Mouse (Mus musculus): Measurements from ENCODE around the gene Gm42791. TPM values are rescaled to one million over a fixed set of nuclear protein-coding genes. Genes with fewer than 3 reads are reported as not detected.

The Gm42791 gene
- polyA plus RNA-seq, 1 experiment from 2014 or later = 2.3 TPM

DNA sequence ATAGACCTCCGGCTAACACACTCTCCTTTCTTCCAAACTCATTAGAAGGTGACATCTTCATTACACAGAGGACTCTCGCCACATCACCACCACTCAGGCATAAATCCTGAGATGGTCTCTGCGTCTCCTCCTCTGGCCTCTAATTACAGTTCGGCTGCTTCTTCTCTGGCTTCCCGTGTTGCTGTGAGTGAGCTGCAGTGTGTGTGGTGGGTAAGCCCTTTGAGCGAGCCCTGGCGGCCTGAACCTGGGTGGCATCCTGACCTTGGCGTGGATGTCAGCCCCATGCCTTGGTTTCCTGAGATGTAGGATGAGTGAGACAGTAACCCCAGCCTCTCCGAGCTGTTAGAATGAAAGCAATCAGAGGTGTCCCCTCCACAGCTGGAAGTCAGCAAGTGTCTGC lies 46.4 kb downstream of the Gm42791 start:
- H3K36me3 ChIP-seq = no peaks in the 10 kb centered on the region
- no peaks in the 10 kb centered on the region for H3K27me3 ChIP-seq (replicated peaks)
- no peak overlapping the region for H3K4me3 ChIP-seq
- H3K4me2 ChIP-seq = no peak overlapping the region
- H3K4me1 ChIP-seq = peaks cover 14% of the 10 kb centered on the region
- no peak overlapping the region for H3K27ac ChIP-seq (replicated peaks)
- 0 out of 2 replicates have a peak, but pooled peaks cover 4% of the 10 kb centered on the region for H3K9me3 ChIP-seq
- 65% methylated on average over 9 of the region's 9 CpGs for WGBS
- no peak overlapping the region for H3K9ac ChIP-seq
- no peak for ATAC-seq (ENCODE audit: extremely low read depth, insufficient number of reproducible peaks, low FRiP score, low TSS enrichment)

DNA sequence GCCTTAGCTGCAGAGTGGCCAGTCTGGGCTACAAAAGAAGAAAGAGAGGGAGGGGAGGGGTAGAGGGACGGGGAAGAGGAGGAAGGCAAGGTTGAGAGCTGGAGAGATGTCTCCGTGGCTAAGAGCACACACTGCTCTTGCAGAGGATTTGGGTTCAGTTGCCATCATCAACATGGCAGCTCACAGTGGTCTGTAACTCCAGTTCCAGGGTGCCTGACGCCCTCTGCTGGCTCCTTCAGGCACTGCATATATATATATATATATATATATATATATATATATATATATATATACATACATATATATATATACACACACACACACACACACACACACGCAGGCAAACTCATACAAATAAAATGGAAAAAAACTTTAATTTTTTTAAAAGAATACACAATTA lies 47.5 kb downstream of the Gm42791 start:
- 75% methylated on average over 3 of the region's 4 CpGs for WGBS

DNA sequence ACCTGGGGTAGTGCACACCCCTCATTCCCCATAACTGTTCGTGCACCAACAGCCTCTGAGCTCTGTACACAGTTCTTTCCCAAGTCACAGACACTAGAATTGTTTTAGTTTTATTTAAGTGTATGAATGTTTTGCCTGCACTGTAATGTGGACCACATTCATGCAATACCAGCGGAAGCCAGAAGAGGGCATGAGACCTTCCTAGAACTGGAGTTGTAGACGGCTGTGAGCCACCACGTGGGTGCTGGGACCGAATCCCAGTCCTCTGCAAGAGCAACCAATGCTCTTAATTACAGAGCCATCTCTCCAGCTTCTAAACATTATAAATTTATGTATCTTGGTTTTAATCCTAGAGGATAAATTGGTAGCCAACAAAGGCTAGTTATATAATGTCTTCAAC lies 48.2 kb downstream of the Gm42791 start:
- no peak overlapping the region for H3K27ac ChIP-seq (replicated peaks)
- 0 out of 2 replicates have a peak, but pooled peaks cover 7% of the 10 kb centered on the region for H3K9me3 ChIP-seq
- H3K4me3 ChIP-seq = no peak overlapping the region
- no peak overlapping the region for H3K9ac ChIP-seq
- no peak for ATAC-seq (ENCODE audit: extremely low read depth, insufficient number of reproducible peaks, low FRiP score, low TSS enrichment)
- no peaks in the 10 kb centered on the region for H3K36me3 ChIP-seq
- H3K4me1 ChIP-seq = peaks cover 12% of the 10 kb centered on the region
- WGBS = 72% methylated on average over 5 of the region's 5 CpGs
- H3K4me2 ChIP-seq = no peak overlapping the region
- H3K27me3 ChIP-seq (replicated peaks) = no peaks in the 10 kb centered on the region

More for the DNA sequence above, 47.5 kb downstream of the Gm42791 start:
- Histone ChIP-seq H3K27me3 (replicated peaks) (no peaks in the 10 kb centered on the region), H3K4me2 (no peak overlapping the region), H3K9ac (no peak overlapping the region), H3K27ac (replicated peaks) (no peak overlapping the region), H3K4me3 (no peak overlapping the region), H3K9me3 (0 out of 2 replicates have a peak, but pooled peaks cover 4% of the 10 kb centered on the region), H3K4me1 (peaks cover 14% of the 10 kb centered on the region), H3K36me3 (no peaks in the 10 kb centered on the region)
- ATAC-seq (ENCODE audit: extremely low read depth, insufficient number of reproducible peaks, low FRiP score, low TSS enrichment) = no peak

DNA sequence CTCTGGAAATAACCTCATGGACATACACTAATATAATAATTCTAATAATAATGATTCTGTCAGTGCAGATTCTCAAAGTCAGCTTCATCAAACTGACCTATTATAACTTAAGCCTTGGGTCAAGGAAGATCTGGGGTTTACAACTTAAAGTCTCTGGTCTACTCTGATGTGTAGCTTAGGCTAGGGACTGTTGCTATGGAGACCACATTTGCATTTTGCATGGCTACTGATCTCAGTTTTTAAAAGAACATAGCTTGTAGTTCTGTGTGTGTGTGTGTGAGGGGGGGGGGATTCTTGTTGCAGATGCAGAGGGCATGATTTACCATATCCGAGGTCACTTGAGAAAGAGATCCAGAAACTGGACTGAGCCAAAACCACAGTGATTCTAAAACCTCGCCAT lies 49.2 kb downstream of the Gm42791 start:
- 75% methylated on average over 2 of the region's 2 CpGs for WGBS
- Histone ChIP-seq H3K36me3 (no peaks in the 10 kb centered on the region), H3K4me2 (no peak overlapping the region), H3K27ac (replicated peaks) (no peak overlapping the region), H3K27me3 (replicated peaks) (no peaks in the 10 kb centered on the region), H3K9ac (no peak overlapping the region), H3K4me1 (peaks cover 9% of the 10 kb centered on the region), H3K9me3 (0 out of 2 replicates have a peak, but pooled peaks cover 7% of the 10 kb centered on the region), H3K4me3 (no peak overlapping the region)
- ATAC-seq (ENCODE audit: extremely low read depth, insufficient number of reproducible peaks, low FRiP score, low TSS enrichment) = no peak

DNA sequence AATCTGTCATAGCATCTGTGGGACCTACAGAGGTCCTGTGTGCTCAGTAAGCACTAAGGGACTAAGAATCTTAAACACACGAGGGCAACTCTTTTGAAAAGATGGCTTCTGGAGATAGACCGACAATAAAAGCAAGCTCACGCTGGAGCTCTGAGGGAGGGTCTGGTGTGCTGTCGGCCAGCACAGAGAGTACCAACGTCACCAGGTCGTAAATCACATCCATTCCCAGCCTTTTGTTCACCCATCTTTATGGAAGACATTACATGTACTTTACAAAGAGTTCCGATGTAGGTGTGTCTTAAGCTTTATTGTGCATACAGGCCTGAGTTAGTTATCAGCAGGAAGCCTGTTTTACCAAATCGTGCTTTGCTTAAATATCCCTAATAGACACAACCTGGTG lies 50.9 kb downstream of the Gm42791 start:
- Histone ChIP-seq H3K36me3 (no peaks in the 10 kb centered on the region), H3K4me2 (no peak overlapping the region), H3K9me3 (0 out of 2 replicates have a peak, but pooled peaks cover 7% of the 10 kb centered on the region), H3K27ac (replicated peaks) (no peak overlapping the region), H3K27me3 (replicated peaks) (no peaks in the 10 kb centered on the region), H3K4me3 (no peak overlapping the region), H3K9ac (no peak overlapping the region), H3K4me1 (no peaks in the 10 kb centered on the region)
- WGBS = 61% methylated on average over 8 of the region's 8 CpGs
- ATAC-seq (ENCODE audit: extremely low read depth, insufficient number of reproducible peaks, low FRiP score, low TSS enrichment) = no peak

DNA sequence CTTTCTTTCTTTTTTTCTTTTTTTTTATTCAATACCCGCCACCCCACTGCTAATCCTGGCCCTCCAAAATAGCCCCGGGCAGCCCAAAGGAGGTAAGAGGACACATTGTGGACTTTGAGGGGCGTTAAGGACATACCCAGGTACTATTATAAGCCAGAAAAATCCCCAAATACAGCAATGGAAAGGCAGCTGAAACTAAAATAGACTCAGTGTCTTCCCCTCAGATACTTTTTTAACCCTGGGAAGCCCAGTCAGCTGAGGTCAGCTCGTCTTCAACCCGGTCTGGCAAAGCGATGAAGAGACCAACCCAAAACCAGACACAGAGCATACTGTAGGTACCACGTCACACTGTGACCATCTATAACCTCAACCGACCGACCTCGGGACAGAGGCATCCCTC lies 51.5 kb downstream of the Gm42791 start:
- H3K4me1 ChIP-seq = no peaks in the 10 kb centered on the region
- no peaks in the 10 kb centered on the region for H3K27me3 ChIP-seq (replicated peaks)
- ATAC-seq (ENCODE audit: extremely low read depth, insufficient number of reproducible peaks, low FRiP score, low TSS enrichment) = no peak
- no peak overlapping the region for H3K4me2 ChIP-seq
- 80% methylated on average over 10 of the region's 10 CpGs for WGBS
- H3K4me3 ChIP-seq = no peak overlapping the region
- no peak overlapping the region for H3K9ac ChIP-seq
- 0 out of 2 replicates have a peak, but pooled peaks cover 7% of the 10 kb centered on the region for H3K9me3 ChIP-seq
- H3K27ac ChIP-seq (replicated peaks) = no peak overlapping the region
- no peaks in the 10 kb centered on the region for H3K36me3 ChIP-seq

DNA sequence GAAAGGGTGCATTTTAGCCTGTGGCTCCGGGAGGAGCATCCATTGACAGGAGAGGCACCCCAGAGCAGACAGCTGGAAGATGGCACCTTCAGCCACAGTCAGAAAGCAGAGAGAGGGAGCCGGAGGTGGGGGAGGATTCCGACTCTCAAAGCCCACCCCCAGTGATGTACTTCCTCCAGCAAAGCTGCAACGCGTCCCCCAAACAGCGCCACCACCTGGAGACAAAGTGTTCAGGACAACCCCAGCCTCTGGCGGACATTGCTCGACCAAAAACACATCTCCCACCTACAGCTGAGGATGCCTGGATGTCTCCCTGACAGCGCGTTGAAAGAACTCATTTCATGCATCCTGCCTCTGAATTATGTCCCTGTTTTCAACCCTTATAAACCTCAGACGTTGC lies 52.0 kb downstream of the Gm42791 start:
- no peak for ATAC-seq (ENCODE audit: extremely low read depth, insufficient number of reproducible peaks, low FRiP score, low TSS enrichment)
- no peak overlapping the region for H3K27ac ChIP-seq (replicated peaks)
- H3K4me3 ChIP-seq = no peak overlapping the region
- no peak overlapping the region for H3K4me2 ChIP-seq
- no peaks in the 10 kb centered on the region for H3K36me3 ChIP-seq
- H3K9ac ChIP-seq = no peak overlapping the region
- no peaks in the 10 kb centered on the region for H3K4me1 ChIP-seq
- WGBS = 73% methylated on average over 11 of the region's 11 CpGs
- 0 out of 2 replicates have a peak, but pooled peaks cover 7% of the 10 kb centered on the region for H3K9me3 ChIP-seq
- no peaks in the 10 kb centered on the region for H3K27me3 ChIP-seq (replicated peaks)

DNA sequence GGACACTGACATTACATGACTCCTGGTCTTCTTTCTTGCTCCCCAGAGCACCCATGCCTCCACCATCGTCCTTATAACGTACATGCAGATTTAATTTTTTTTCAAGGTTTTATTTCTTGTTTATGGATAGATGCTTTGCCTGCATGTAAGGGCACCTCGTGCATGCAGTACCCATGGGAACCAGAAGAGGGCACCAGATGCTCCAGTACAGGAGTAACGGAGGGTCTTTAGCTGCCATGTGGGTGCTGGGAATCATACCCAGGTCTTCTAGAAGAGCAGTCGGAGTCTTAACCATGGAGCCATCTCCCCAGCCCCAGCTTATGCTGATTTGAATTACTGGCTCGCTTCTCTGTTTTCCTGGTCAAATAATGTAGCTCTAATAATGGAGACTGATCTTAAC lies 52.6 kb downstream of the Gm42791 start:
- no peak overlapping the region for H3K4me3 ChIP-seq
- H3K9ac ChIP-seq = no peak overlapping the region
- no peak overlapping the region for H3K4me2 ChIP-seq
- H3K36me3 ChIP-seq = no peaks in the 10 kb centered on the region
- 89% methylated on average over 6 of the region's 6 CpGs for WGBS
- no peaks in the 10 kb centered on the region for H3K27me3 ChIP-seq (replicated peaks)
- no peak overlapping the region for H3K27ac ChIP-seq (replicated peaks)
- H3K4me1 ChIP-seq = no peaks in the 10 kb centered on the region
- 0 out of 2 replicates have a peak, but pooled peaks cover 7% of the 10 kb centered on the region for H3K9me3 ChIP-seq
- no peak for ATAC-seq (ENCODE audit: extremely low read depth, insufficient number of reproducible peaks, low FRiP score, low TSS enrichment)

DNA sequence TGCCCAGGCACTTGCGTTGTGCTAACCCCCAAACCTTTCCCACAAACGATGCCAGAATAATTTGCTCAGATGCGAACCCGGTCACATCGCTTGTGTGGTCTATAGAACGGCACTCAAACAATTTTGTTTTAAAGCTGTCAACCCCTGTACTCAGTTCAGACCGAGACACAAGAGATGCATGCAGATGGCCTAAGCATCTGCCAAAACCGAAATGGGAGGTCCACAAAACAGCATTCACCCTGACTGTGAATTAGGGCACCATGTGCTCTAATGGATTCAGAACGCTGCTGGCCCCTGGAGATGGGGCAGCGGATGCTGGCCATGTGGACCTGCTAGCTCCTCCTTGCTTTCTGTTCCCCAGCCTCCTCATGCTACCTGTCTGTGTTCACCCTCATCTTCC lies 53.1 kb downstream of the Gm42791 start:
- Histone ChIP-seq H3K36me3 (no peaks in the 10 kb centered on the region), H3K9ac (no peak overlapping the region), H3K27ac (replicated peaks) (no peak overlapping the region), H3K4me2 (no peak overlapping the region), H3K4me1 (no peaks in the 10 kb centered on the region), H3K27me3 (replicated peaks) (no peaks in the 10 kb centered on the region), H3K9me3 (0 out of 2 replicates have a peak, but pooled peaks cover 6% of the 10 kb centered on the region), H3K4me3 (no peak overlapping the region)
- no peak for ATAC-seq (ENCODE audit: extremely low read depth, insufficient number of reproducible peaks, low FRiP score, low TSS enrichment)
- WGBS = 85% methylated on average over 10 of the region's 10 CpGs

DNA sequence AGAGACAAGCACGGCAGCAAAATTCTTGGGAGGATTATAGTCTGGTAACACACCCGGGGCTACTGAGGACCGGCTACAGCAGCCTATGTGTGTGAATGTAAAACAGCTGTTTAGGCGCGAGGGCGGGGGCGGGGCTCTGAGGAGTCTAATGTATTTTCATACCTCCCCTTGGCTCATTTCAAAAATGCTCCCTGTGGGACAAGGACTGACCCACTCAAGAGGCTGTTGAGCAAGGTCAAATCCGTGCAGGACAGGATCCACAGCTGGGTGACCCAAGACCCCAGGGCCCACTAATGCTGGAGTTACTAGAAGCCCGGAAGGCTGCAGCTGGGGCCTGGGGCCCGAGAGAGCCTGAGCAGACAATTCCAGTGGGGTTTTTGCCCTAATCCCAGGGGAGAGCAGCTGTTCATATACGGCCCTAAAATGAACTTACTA lies 55.0 kb downstream of the Gm42791 start:
- H3K27ac ChIP-seq (replicated peaks) = no peak overlapping the region
- H3K4me2 ChIP-seq = no peak overlapping the region
- no peaks in the 10 kb centered on the region for H3K36me3 ChIP-seq
- peaks cover 5% of the 10 kb centered on the region for H3K4me1 ChIP-seq
- no peak overlapping the region for H3K4me3 ChIP-seq
- no peaks in the 10 kb centered on the region for H3K27me3 ChIP-seq (replicated peaks)
- no peak overlapping the region for H3K9ac ChIP-seq
- ATAC-seq (ENCODE audit: extremely low read depth, insufficient number of reproducible peaks, low FRiP score, low TSS enrichment) = no peak
- 0 out of 2 replicates have a peak, but pooled peaks cover 7% of the 10 kb centered on the region for H3K9me3 ChIP-seq
- WGBS = 72% methylated on average over 11 of the region's 11 CpGs

DNA sequence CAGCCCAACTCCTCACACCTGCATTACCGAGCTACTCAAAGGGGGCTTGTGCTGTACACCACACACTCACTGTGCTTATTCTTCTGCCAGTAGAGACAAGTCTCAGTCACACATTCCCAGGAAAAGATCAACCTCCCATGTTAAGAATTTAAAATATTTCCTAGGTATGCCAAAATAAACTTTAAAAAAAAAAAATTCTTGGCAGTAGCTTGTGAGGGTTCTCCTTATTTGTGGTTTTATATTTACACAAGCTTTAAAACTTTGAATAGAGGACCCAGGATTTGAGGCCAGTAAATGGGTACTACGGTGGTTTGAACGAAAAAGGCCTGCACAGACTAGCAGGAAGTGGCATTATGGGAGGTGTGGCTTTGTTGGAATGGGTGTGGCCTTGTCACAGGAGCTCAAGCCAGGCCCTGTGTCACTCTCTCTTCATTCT lies 58.4 kb downstream of the Gm42791 start:
- Histone ChIP-seq H3K27ac (replicated peaks) (no peak overlapping the region), H3K9me3 (peaks cover 7% of the 10 kb centered on the region; the same call in 1 of the 2 replicates), H3K4me3 (no peak overlapping the region), H3K4me1 (peaks cover 5% of the 10 kb centered on the region), H3K9ac (no peak overlapping the region), H3K27me3 (replicated peaks) (no peaks in the 10 kb centered on the region), H3K4me2 (no peak overlapping the region), H3K36me3 (no peaks in the 10 kb centered on the region)
- no peak for ATAC-seq (ENCODE audit: extremely low read depth, insufficient number of reproducible peaks, low FRiP score, low TSS enrichment)
- 76% methylated on average over 3 of the region's 3 CpGs for WGBS

DNA sequence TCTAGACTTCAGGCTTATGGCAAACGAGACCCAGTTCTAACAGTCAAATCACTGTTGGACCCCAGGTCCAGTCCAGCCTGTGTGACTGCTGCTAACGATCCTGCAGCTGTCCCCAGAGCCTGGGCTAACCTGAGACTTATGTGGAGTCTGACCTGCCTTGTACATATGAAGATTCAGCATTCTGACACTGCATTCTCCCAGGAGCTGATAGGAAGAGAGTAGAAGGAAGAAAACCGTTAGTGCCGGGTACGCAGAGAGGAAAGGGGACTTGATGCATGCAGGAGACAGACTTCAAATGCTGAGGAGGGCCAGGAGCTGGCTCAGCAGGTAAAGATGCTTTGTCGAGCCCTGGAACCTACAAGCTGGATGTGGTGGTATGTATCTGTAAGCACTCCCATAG lies 59.1 kb downstream of the Gm42791 start:
- Histone ChIP-seq H3K4me3 (no peak overlapping the region), H3K27me3 (replicated peaks) (no peaks in the 10 kb centered on the region), H3K4me2 (no peak overlapping the region), H3K9me3 (peaks cover 7% of the 10 kb centered on the region; the same call in 1 of the 2 replicates), H3K4me1 (peaks cover 5% of the 10 kb centered on the region), H3K36me3 (no peaks in the 10 kb centered on the region), H3K27ac (replicated peaks) (no peak overlapping the region), H3K9ac (no peak overlapping the region)
- no peak for ATAC-seq (ENCODE audit: extremely low read depth, insufficient number of reproducible peaks, low FRiP score, low TSS enrichment)
- 73% methylated on average over 6 of the region's 6 CpGs for WGBS
